Mouse (Mus musculus) forebrain, embryonic 15.5 days (tissue): ENCODE results near the gene Tspyl2. TPM values are rescaled to one million over a fixed set of nuclear protein-coding genes. Genes with fewer than 3 reads are reported as not detected.
"Not testable (repeated sequence)": the region's sequence is repeated elsewhere in the genome, so short reads cannot be mapped to it uniquely, and the experiment has no call there.

Source experiments
- ATAC-seq: fragments of 200-750 bp; cut with Nextera tagmentation; replicated peaks from 2 replicates; pipeline ENCODE4 v1.8.0; 2017; ENCODE audit warnings: mild to moderate bottlenecking, moderate TSS enrichment, moderate library complexity
- H3K27ac ChIP-seq: fragments of 300-500 bp; sonication (generic); replicated peaks from 2 replicates; pipeline ENCODE4 v1.5.1; 2015; ENCODE audit warnings: mild to moderate bottlenecking, inconsistent platforms
- H3K27me3 ChIP-seq: fragments of 300-500 bp; sonication (generic); 2 replicates; pipeline ENCODE4 v1.6.1; 2015; ENCODE audit warnings: inconsistent platforms
- H3K36me3 ChIP-seq: fragments of 300-500 bp; sonication (generic); 2 replicates; pipeline ENCODE4 v1.6.1; 2015; ENCODE audit warnings: mild to moderate bottlenecking, inconsistent platforms
- H3K4me1 ChIP-seq: fragments of 300-500 bp; sonication (generic); 2 replicates; pipeline ENCODE4 v1.6.1; 2015; ENCODE audit warnings: inconsistent platforms
- H3K4me2 ChIP-seq: fragments of 300-500 bp; sonication (generic); replicated peaks from 2 replicates; pipeline ENCODE4 v1.6.1; 2015; ENCODE audit warnings: mild to moderate bottlenecking, inconsistent platforms
- H3K4me3 ChIP-seq: fragments of 300-500 bp; sonication (generic); 2 replicates; pipeline ENCODE4 v1.5.1; 2015; ENCODE audit warnings: mild to moderate bottlenecking, inconsistent platforms
- H3K9ac ChIP-seq: fragments of 300-500 bp; sonication (generic); replicated peaks from 2 replicates; pipeline ENCODE4 v1.6.1; 2015; ENCODE audit warnings: mild to moderate bottlenecking, inconsistent platforms
- H3K9me3 ChIP-seq: fragments of 300-500 bp; sonication (generic); 2 replicates; pipeline ENCODE4 v1.6.1; 2016; ENCODE audit warnings: inconsistent platforms
- WGBS: fragments of 180-500 bp; shearing (Covaris S2); methylation state at CpG from one replicate; pipeline ENCODE4 v1.1.7; 2015; ENCODE audit warnings: mixed read lengths; 5-methylcytosine and 5-hydroxymethylcytosine counted together
- polyA plus RNA-seq: library from polyadenylated mRNA; unstranded; fragments of >200 nt; fragmentation: Nextera tagmentation; extraction: Ambion mirVana; gene quantifications from 2 replicates; pipeline ENCODE4 v1.2.1, GENCODE M21; 2015

The Tspyl2 gene
- polyA plus RNA-seq, 1 experiment from 2014 or later = 49.4 TPM

DNA sequence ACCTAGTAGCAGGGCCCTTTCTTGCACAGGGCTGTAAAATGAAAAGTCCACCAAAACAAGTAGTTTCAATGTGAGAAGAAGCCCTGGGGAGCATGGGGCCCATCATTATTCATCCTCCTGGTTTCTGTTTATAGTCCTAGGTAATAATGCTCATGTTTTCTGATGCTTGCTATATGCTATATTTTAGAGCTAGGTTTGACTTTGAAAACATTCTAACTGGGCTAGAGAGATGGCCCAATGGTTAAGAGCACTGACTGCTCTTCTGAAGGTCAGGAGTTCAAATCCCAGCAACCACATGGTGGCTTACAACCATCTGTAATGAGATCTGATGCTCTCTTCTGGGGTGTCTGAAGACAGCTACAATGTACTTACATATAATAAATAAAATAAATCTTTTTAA is 12.8 kb downstream of the Tspyl2 start:
- ATAC-seq, H3K4me1 ChIP-seq, H3K36me3 ChIP-seq, H3K27me3 ChIP-seq, H3K9ac ChIP-seq, H3K4me2 ChIP-seq, H3K9me3 ChIP-seq, H3K4me3 ChIP-seq, H3K27ac ChIP-seq: not testable (repeated sequence)

DNA sequence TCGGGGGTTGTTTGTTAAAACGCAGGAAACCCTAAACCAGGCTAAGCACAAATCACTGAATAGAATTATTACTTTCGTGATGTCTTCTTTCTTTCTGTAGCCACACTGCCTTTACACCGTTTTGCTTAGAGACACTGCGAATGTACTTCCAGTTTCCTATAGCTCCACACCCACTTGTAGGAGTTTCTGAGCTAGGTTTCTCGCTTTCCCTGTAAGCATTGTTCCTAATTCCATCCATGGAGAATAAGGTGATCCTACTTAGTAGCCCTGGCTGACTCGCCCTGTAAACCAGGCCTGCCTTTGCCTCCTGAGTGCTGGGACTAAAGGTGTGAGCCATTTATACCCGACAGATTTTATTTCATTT is 14.6 kb downstream of the Tspyl2 start:
- 0 out of 2 replicates have a peak overlapping the region, but pooled peaks have one; percentile 13 for H3K9ac ChIP-seq
- 24% methylated on average over 8 of the region's 8 CpGs for WGBS

DNA sequence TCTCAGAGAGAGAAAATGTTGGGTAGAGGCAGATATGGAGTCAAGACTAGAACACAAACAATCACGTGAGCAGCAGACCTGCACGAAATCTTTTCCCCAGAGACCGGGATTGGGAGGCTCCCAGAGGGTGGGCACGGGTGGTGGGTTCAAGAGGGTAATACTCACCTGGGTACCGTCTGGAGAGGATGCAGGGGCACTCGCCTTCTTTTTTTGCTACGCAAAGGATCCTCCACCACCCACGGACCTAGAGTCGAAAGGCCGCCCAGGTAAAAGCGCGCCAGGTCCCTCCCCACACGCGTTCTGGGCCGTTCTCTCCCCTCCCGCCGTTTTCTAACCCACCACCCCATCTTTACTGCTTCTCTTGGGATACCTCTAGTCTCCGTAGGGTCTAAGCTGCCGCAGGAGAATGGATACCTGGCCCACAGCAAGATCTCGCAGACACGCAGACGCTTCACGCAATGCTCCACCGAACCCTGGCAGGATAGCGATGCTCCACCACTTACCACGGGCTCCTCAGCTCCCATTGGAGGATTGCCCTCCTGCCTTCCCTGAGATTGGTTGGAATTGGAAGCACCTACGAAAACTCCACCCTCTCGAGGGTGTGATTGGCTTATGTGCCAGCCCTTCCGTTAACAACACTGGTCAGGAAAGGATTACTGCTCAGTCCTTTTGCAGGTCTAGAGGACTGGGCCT is 15.1 kb downstream of the Tspyl2 start, which contains the start of gene Kantr:
Gene Kantr (minus strand): TSS at position 500 of the 693 bp plus-strand sequence.
- no peaks in the 10 kb centered on the region for H3K9me3 ChIP-seq

More for the DNA sequence above, 14.6 kb downstream of the Tspyl2 start:
- Histone ChIP-seq H3K27me3 (peaks cover 7% of the 10 kb centered on the region; the same call in 1 of the 2 replicates), H3K4me3 (peak overlapping the region; percentile 61), H3K36me3 (no peaks in the 10 kb centered on the region), H3K4me2 (peak overlapping the region; percentile 53), H3K27ac (no peak overlapping the region; the same call in 1 of the 2 replicates), H3K4me1 (peaks cover 10% of the 10 kb centered on the region), H3K9me3 (no peaks in the 10 kb centered on the region)
- ATAC-seq = peak; percentile 5; the same call in 1 of the 2 replicates

DNA sequence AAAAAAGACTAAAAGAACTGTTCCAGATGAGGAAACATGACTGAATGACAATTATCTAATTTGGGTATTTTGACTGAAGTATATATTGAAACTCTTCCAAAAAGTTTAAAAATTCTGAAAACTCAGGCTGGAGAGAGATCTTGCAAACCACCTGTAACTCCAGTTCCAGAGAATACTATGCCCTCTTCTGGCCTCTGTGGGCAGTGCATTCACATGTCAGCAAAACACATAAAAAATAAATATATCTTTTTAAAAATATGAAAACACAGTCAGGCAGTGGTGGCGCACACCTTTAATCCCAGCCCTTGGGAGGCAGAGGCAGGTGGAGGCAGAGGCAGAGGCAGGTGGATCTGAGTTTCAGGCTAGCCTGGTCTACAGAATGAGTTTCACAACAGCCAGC is 18.6 kb downstream of the Tspyl2 start:
- peaks cover 10% of the 10 kb centered on the region for H3K4me1 ChIP-seq
- no peaks in the 10 kb centered on the region for H3K36me3 ChIP-seq
- ATAC-seq = no peak
- no peaks in the 10 kb centered on the region for H3K9me3 ChIP-seq
- WGBS = 95% methylated on average over 1 of the region's 1 CpGs
- H3K4me3 ChIP-seq = no peak overlapping the region
- H3K4me2 ChIP-seq = no peak overlapping the region
- peaks cover 3% of the 10 kb centered on the region; the same call in 1 of the 2 replicates for H3K27me3 ChIP-seq
- H3K27ac ChIP-seq = no peak overlapping the region
- no peak overlapping the region for H3K9ac ChIP-seq

More for the DNA sequence above, 15.1 kb downstream of the Tspyl2 start, which contains the start of gene Kantr:
- Histone ChIP-seq H3K4me3 (peak within 1 kb of the TSS; percentile 61), H3K27me3 (peaks cover 7% of the 10 kb centered on the region; the same call in 1 of the 2 replicates), H3K9ac (peak within 1 kb of the TSS; percentile 64), H3K4me2 (peak within 1 kb of the TSS; percentile 53), H3K36me3 (no peaks in the 10 kb centered on the region), H3K27ac (peak within 1 kb of the TSS; percentile 70), H3K4me1 (peaks cover 10% of the 10 kb centered on the region)
- ATAC-seq = peak; percentile 100
- WGBS = 15% methylated on average over 29 of the region's 29 CpGs

DNA sequence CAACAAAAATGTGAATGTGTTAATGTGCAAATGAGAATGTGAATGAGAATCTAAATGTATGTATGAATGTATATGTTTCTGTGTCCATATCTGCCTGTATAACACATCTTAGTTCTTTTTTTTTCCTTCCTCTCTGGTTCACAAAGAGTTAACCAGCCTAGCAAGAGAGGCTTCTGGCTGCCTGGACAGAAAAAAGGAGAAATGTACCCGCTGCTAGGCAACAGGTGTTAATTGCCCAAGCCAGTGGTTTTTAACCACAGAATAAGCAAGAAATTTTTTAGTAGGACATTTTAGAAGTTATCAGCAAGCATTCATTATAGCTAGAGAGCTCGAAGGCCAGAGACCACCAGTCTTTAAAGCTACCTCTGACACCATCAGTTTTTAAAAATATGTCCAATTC is 19.4 kb downstream of the Tspyl2 start:
- Histone ChIP-seq H3K27me3 (peaks cover under 1% of the 10 kb centered on the region; the same call in 1 of the 2 replicates), H3K4me2 (no peak overlapping the region), H3K9ac (no peak overlapping the region), H3K36me3 (no peaks in the 10 kb centered on the region), H3K9me3 (no peaks in the 10 kb centered on the region), H3K27ac (no peak overlapping the region), H3K4me3 (no peak overlapping the region), H3K4me1 (peaks cover 10% of the 10 kb centered on the region)
- no peak for ATAC-seq
- WGBS = 22% methylated on average over 2 of the region's 2 CpGs

DNA sequence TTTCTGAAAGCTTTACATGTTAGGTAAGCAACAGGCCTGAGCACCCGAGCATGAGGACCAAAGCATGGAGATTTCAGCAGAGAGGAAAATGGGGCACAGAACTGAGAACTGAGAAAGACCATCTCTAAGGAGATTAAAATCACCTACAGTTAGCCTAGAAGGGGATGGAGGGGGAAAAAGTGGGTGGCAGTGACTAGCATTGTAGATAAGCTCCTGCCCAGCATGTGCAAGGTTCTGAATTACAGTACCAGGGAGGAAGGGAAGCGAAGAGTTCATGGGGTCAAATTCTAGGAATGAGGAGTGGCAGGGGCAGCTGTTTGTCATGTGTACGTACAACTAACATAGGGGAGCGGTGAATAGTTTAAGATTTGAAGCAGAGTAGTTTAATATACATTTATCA is 21.7 kb downstream of the Tspyl2 start:
- 78% methylated on average over 4 of the region's 4 CpGs for WGBS
- no peak for ATAC-seq
- no peak overlapping the region for H3K27ac ChIP-seq

DNA sequence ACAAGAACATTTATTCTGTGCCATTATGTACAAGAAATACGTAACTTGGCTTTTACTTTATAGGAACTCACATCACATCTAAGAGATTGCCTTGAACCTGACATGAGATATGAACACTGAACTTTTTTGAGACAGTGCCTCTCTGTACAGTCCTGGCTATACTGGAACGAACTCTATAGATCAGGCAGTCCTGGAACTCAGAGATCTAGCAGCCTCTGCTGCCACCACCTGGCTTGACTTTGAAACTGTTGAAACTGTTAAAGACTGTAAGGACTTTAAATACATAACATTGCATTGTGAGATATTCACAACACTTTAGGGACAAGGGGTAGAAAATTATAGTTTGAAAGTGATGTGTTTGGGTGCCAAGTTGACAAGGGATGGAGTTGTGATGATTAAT is 34.3 kb downstream of the Tspyl2 start:
- Histone ChIP-seq H3K9me3 (no peaks in the 10 kb centered on the region), H3K4me3 (no peak overlapping the region), H3K9ac (no peak overlapping the region), H3K4me1 (no peaks in the 10 kb centered on the region), H3K36me3 (no peaks in the 10 kb centered on the region), H3K27ac (no peak overlapping the region), H3K4me2 (no peak overlapping the region), H3K27me3 (no peaks in the 10 kb centered on the region)
- 71% methylated on average over 2 of the region's 2 CpGs for WGBS
- 0 out of 2 replicates have a peak, but pooled peaks have one; percentile 41 for ATAC-seq

More for the DNA sequence above, 21.7 kb downstream of the Tspyl2 start:
- Histone ChIP-seq H3K9ac (no peak overlapping the region), H3K9me3 (no peaks in the 10 kb centered on the region), H3K36me3 (no peaks in the 10 kb centered on the region), H3K4me3 (no peak overlapping the region), H3K4me2 (no peak overlapping the region), H3K4me1 (no peaks in the 10 kb centered on the region; the same call in 1 of the 2 replicates), H3K27me3 (no peaks in the 10 kb centered on the region)

DNA sequence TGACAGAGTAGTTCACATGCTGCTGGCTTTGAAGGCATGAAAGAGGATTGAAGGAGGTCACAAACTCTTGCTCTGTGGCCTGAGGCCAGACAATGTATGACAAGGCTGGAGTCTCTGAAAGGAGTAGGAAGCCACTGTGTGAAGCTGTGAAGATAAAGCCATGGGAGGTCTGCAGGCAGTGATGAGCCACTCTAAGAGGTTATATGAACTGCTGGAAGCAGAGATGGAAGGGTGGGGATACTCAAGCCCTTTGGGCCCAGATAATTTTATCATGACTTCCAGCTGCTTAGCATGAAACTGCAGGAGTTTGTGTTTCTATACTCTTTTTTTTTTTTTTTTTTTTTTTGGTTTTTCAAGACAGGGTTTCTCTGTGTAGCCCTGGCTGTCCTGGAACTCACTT is 34.9 kb downstream of the Tspyl2 start:
- H3K9ac ChIP-seq = no peak overlapping the region
- H3K36me3 ChIP-seq = no peaks in the 10 kb centered on the region
- ATAC-seq = no peak
- no peaks in the 10 kb centered on the region for H3K27me3 ChIP-seq
- H3K4me1 ChIP-seq = no peaks in the 10 kb centered on the region
- no peaks in the 10 kb centered on the region for H3K9me3 ChIP-seq
- H3K4me3 ChIP-seq = no peak overlapping the region
- no peak overlapping the region for H3K4me2 ChIP-seq
- H3K27ac ChIP-seq = no peak overlapping the region

DNA sequence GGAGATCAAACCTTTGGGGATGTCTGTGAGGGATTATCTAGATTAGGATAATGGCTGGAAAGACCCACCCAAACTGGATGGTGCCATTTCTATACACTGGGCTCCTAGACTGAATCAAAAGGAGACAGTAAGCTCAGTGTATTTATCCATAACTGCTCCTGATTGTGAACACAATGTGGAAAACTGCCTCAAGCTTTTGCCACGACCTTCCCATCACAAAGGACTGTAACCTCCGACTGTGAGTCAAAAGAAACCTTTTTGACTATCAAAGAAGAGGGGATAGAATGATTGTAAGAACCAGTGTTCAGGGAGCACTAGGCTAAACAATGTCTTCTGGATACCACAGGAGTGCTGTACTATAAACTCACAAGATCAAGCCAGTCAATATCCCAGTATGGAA is 36.0 kb downstream of the Tspyl2 start:
- 67% methylated on average over 2 of the region's 2 CpGs for WGBS
- no peak overlapping the region for H3K9ac ChIP-seq
- H3K4me2 ChIP-seq = no peak overlapping the region
- no peaks in the 10 kb centered on the region for H3K27me3 ChIP-seq
- no peaks in the 10 kb centered on the region for H3K4me1 ChIP-seq
- H3K9me3 ChIP-seq = no peaks in the 10 kb centered on the region
- ATAC-seq = no peak
- H3K4me3 ChIP-seq = no peak overlapping the region
- no peaks in the 10 kb centered on the region for H3K36me3 ChIP-seq
- H3K27ac ChIP-seq = no peak overlapping the region

DNA sequence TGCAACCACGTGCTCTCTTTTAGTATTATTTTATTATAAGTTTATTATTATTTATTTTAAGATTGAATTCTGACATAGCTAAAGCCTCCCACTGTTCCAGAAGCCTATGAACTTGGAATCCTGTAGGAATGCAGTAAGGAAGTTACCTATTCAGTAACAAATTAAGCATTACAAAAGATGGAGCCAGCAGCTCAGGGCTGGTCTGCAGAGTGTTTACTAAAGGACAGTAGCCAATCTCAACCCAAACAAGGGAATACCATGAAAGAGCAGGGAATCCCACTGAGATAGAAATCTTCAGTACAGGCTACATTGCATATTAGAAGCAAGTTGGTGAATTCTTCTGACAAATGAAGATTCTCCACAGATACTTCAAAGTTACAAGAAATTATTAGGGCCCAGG is 55.2 kb downstream of the Tspyl2 start:
- not testable (repeated sequence) for H3K4me2 ChIP-seq, ATAC-seq, H3K4me1 ChIP-seq, H3K9me3 ChIP-seq, H3K9ac ChIP-seq, H3K27ac ChIP-seq, H3K27me3 ChIP-seq, H3K36me3 ChIP-seq, H3K4me3 ChIP-seq
- 52% methylated on average over 1 of the region's 1 CpGs for WGBS
